Mouse (Mus musculus): ENCODE results near the gene Mvb12a.

DNA sequence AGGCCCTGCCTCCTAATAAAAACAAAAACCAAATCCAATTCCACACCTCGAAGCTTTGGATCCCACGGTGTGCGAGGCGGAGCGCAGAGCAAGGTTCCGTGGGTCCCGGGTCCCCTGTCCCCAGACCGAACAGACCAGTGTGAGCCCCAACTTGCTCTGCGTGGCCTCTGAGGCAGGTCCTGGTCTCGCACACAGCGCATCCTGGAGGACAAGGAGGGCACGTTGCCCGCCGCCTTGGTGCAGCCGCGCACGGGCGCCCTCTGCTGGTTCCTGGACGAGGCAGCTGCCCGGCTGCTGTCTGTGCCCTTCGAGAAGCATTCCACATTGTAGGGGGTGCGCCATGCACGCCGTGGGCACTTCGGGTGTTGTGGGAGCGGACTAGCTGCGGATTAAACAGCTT lies 53.1 kb downstream of the Mvb12a start:
- TF ChIP-seq MAX (IDR thresholded peaks at IDR 0.05; ENCODE audit: low read depth) = no peak
- TF ChIP-seq POLR2AphosphoS2 (IDR thresholded peaks at IDR 0.05; ENCODE audit: insufficient read length, low read depth) = peak; percentile 80
- TF ChIP-seq TCF3 (IDR thresholded peaks at IDR 0.05; ENCODE audit: insufficient read length, low read depth) = no peak
- TF ChIP-seq POLR2A (IDR thresholded peaks at IDR 0.05; ENCODE audit: insufficient read length, low read depth) = peak; percentile 35
- TF ChIP-seq USF1 (IDR thresholded peaks at IDR 0.05; ENCODE audit: low read depth) = no peak
